1 mouse cellular context compared by ENCODE assay signal in the genomic region with DNA sequence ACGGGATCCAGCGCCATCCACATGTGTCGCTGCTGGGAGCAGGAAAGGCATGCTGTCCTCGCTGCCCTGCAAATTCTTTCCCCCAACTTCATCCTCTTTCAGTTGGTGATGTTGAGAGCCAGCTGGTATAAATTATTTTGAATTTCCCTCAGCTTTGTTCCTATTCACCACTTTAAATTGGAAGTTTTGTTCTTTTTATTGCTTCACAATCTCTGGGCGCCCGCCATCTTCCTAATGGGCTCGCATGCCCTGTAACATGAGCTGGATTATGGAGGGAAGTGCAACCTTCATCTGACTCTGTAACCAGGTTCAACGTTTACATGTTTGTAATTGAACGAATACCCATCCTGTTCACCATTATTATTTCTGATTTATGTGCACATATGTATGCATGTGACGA.
TF ChIP-seq lines count a peak whose summit lies in the region.

No protein-coding gene starts in this region.

TF ChIP-seq in CH12.LX, 34 proteins besides CTCF, POLR2A, EP300 and RAD21 (continued from another document):
- no peak for TF ChIP-seq MXI1 (IDR thresholded peaks at IDR 0.05; ENCODE audit: low read depth, low read length)
- TF ChIP-seq GABPA (IDR thresholded peaks at IDR 0.05; ENCODE audit: insufficient replicate concordance, low read depth, low read length): no peak
TF ChIP-seq in CH12.LX: peak in this region for 0.
